Mouse (Mus musculus): ENCODE measurements around the gene Disp2.

- TF ChIP-seq GATA1 (IDR thresholded peaks at IDR 0.05; ENCODE audit: borderline replicate concordance, low read length) (no peak), FLI1 (IDR thresholded peaks at IDR 0.05; ENCODE audit: low read length) (no peak)
These were observed 10.0 kb downstream of the Disp2 start for GRCm38 (mm10) chr2:118789501-118789900.

All from megakaryocyte, embryonic 14.5 days (primary cell).